Mouse (Mus musculus) midbrain, embryonic 13.5 days (tissue): Measurements from ENCODE around the gene Srms. TPM values are rescaled to one million over a fixed set of nuclear protein-coding genes. Genes with fewer than 3 reads are reported as not detected.

Source experiments
- ATAC-seq: fragments of 200-750 bp; cut with Nextera tagmentation; 2 replicates; pipeline ENCODE4 v1.8.0; 2017; ENCODE audit warnings: mild to moderate bottlenecking, moderate TSS enrichment, moderate library complexity
- H3K27ac ChIP-seq: fragments of 300-500 bp; sonication (generic); 2 replicates; pipeline ENCODE4 v1.5.1; 2015; ENCODE audit warnings: inconsistent platforms, mild to moderate bottlenecking, moderate library complexity
- H3K27me3 ChIP-seq: fragments of 300-500 bp; sonication (generic); 2 replicates; pipeline ENCODE4 v1.6.1; 2015; ENCODE audit warnings: mild to moderate bottlenecking, inconsistent platforms
- H3K36me3 ChIP-seq: fragments of 300-500 bp; sonication (generic); 2 replicates; pipeline ENCODE4 v1.6.1; 2015; ENCODE audit warnings: mild to moderate bottlenecking, inconsistent platforms
- H3K4me1 ChIP-seq: fragments of 300-500 bp; sonication (generic); replicated peaks from 2 replicates; pipeline ENCODE4 v1.6.1; 2015; ENCODE audit warnings: inconsistent platforms
- H3K4me2 ChIP-seq: fragments of 300-500 bp; sonication (generic); replicated peaks from 2 replicates; pipeline ENCODE4 v1.6.1; 2015; ENCODE audit warnings: moderate library complexity, mild to moderate bottlenecking, inconsistent platforms
- H3K4me3 ChIP-seq: fragments of 300-500 bp; sonication (generic); replicated peaks from 2 replicates; pipeline ENCODE4 v1.5.1; 2015; ENCODE audit warnings: mild to moderate bottlenecking, inconsistent platforms
- H3K9ac ChIP-seq: fragments of 300-500 bp; sonication (generic); replicated peaks from 2 replicates; pipeline ENCODE4 v1.6.1; 2015; ENCODE audit warnings: mild to moderate bottlenecking, inconsistent platforms
- H3K9me3 ChIP-seq: fragments of 300-500 bp; sonication (generic); 2 replicates; pipeline ENCODE4 v1.6.1; 2016; ENCODE audit warnings: mild to moderate bottlenecking, inconsistent platforms
- WGBS: fragments of 180-500 bp; shearing (Covaris S2); methylation state at CpG from one replicate; pipeline ENCODE4 v1.1.7; 2015; 5-methylcytosine and 5-hydroxymethylcytosine counted together
- polyA plus RNA-seq: library from polyadenylated mRNA; unstranded; fragments of >200 nt; fragmentation: Nextera tagmentation; extraction: Ambion mirVana; gene quantifications from 2 replicates; pipeline ENCODE4 v1.2.1, GENCODE M21; 2015

The Srms gene
- polyA plus RNA-seq, 1 experiment from 2014 or later = not detected

DNA sequence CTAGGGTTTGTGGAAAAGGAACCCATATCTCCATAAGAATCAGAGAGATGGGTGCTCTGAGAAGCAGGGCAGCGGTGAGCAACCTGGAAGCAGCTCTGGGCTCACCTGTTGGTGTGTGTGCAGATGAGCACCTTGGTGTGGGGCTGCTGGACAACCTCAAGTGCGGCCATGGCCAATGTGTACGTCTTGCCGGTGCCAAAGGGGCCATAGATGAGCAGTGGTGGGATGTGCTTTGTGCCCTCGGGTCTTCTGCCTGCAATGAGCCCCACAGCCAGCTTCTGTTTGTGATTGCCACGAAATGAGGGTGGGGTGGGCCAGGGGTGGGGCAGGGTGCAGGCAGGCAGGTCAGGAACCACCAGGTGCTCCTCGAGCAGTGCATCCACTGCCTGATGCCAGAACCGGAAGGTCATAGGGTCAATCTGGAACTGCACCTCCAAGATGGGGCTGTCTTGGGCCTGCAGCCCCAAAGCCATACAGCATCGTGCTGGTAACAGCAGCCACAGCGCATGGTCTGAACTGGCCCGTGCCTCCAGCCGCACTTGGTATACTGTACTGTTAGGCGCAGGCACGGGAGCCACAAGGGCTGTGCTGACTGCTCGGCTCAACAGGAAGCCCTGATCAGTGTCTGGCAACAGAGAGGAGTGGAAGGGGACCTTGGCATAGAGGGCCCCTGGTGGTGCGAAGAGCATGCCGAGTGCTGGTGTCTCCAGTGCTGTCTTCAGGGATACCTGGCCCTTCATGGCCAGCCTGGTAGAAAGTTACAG lies 24.4 kb upstream of the Srms start:
- H3K4me2 ChIP-seq = no peak overlapping the region
- H3K9me3 ChIP-seq = no peaks in the 10 kb centered on the region
- H3K4me1 ChIP-seq = peaks cover 7% of the 10 kb centered on the region; the same call in 1 of the 2 replicates
- H3K27me3 ChIP-seq = no peaks in the 10 kb centered on the region
- no peak overlapping the region for H3K27ac ChIP-seq
- no peaks in the 10 kb centered on the region for H3K36me3 ChIP-seq
- H3K9ac ChIP-seq = no peak overlapping the region
- no peak for ATAC-seq
- no peak overlapping the region for H3K4me3 ChIP-seq
- WGBS = 90% methylated on average over 17 of the region's 17 CpGs

DNA sequence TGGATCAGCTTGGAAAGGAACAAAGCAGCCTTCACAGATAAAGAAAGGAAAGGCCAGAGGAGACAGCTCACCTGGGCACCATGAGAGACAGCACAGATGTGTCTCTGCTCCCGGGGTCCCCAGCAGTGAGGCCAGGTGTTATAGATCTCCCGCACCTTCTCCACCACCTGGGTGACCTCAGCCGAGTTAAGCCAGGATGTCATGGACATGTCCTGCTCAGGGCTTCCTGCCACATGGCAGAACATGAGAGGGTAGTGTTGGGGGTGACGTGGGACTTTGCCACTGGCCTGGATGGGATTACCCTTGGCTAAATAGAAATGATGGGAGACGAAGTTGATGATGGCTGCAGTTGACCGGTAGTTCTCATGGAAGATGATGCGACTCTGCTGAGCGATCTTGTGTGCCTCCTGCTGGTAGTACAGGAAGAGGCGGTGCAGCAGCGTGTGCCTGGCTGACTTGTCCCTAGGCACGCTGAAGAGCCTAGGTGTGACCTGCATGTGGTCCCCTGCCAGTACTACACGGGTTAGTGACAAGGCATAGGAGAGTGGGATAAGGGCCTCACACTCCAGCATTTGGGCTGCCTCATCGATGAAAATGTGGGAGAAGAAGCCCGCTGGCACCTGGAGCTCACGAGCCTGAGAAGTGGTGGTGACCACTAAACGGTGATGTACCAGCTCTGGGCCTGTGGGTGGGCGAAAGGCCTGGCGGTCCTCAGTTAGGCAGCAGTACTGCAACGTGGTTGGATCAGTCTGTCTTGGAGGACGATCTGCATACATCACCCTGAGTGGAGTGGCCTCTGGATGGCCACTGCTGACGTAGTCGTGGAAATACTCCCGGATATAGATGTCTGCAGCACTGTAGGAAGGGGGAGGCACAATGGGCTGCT lies 22.9 kb upstream of the Srms start:
- Histone ChIP-seq H3K9ac (no peak overlapping the region), H3K27ac (no peak overlapping the region), H3K9me3 (no peaks in the 10 kb centered on the region), H3K4me1 (no peaks in the 10 kb centered on the region), H3K4me3 (no peak overlapping the region), H3K4me2 (no peak overlapping the region), H3K36me3 (no peaks in the 10 kb centered on the region), H3K27me3 (no peaks in the 10 kb centered on the region)
- ATAC-seq = no peak
- WGBS = 88% methylated on average over 23 of the region's 23 CpGs

DNA sequence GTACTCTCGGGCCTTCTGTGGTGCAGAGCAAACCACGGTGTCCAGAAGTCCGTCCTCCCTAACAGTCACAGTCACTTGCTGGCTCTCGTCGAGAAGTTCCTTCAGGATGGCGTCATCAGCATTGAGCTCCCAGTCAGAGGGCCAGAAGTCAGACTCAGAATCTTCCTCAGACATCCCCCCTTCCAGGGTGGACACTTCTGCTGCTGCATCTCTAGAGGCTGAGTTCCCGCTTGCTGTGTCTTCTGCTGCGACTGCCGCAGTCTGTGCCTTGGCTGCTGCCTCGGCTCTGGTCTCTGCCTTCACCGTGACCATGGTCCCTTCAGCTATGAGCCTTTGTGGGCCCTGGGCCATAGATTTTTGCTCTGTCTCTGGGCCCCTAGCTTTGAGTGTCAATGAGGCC lies 21.7 kb upstream of the Srms start:
- 93% methylated on average over 11 of the region's 11 CpGs for WGBS
- Histone ChIP-seq H3K27ac (no peak overlapping the region), H3K27me3 (no peaks in the 10 kb centered on the region), H3K9me3 (no peaks in the 10 kb centered on the region), H3K4me1 (no peaks in the 10 kb centered on the region), H3K9ac (no peak overlapping the region), H3K36me3 (no peaks in the 10 kb centered on the region), H3K4me3 (no peak overlapping the region), H3K4me2 (no peak overlapping the region)
- no peak for ATAC-seq

DNA sequence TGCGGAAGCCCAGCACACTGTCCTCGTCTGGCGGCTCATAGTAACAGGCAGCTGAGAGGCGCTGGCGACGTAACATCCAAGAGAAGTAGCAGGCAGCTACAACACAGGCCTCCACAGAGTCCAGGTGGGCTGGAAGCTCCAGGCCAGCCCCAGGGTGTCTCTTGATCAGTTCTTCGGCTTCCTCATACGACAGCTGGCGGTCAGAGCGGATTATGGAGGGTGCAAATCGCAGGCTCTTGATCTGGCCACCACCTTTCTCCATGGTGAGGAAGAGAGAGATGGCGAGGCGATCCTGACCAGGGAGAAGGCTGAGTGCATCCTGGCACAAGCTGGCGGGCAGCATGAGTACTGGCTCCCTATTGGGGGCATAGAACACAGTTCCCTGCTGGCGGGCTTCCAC lies 20.5 kb upstream of the Srms start:
- WGBS = 91% methylated on average over 15 of the region's 15 CpGs
- H3K36me3 ChIP-seq = no peaks in the 10 kb centered on the region

DNA sequence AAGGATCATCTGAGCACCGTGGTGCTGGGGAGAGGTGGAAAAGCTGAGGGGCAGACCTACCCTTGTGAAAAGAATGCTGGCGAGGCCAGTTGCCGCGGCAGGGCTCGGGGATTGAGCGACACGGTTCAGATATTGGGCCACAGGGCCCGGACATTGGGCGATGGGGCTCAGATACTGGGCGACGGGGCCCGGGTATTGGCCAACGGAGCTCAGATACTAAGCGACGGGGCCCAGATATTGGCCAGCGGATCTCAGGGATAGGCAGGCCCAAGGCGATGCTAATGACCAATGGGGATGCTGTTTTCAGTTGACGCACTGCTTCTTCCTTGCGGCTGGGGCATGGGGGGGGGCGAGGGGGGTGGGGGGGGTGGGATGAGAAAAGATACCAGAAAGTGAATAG lies 18.2 kb upstream of the Srms start:
- no peaks in the 10 kb centered on the region for H3K9me3 ChIP-seq
- no peak for ATAC-seq
- whole genome bisulfite sequencing = 75% methylated on average over 20 of the region's 20 CpGs

More for the DNA sequence above, 20.5 kb upstream of the Srms start:
- Histone ChIP-seq H3K4me1 (no peaks in the 10 kb centered on the region), H3K27ac (no peak overlapping the region), H3K9me3 (no peaks in the 10 kb centered on the region), H3K4me2 (no peak overlapping the region), H3K27me3 (no peaks in the 10 kb centered on the region), H3K4me3 (no peak overlapping the region), H3K9ac (no peak overlapping the region)
- no peak for ATAC-seq

DNA sequence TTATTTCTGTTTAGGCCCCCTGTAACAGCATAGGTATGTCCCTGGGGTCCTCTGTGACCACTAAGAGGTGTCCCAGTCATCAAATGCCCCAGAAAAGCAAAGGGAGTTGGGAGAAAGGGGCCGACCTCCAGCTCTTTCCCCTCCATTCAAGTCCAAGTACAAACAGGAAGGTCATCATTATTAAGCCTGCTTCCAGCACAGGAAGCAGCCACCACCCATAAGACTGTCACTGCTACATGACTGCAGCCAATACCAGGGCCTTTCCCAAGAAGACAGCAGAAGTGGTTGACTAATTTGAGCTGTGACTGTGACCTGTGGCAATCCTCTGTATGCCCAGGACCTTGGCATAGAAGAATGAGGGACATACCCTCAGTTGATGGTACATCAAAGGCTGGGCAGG lies 15.3 kb upstream of the Srms start:
- H3K27ac ChIP-seq = no peak overlapping the region
- no peaks in the 10 kb centered on the region for H3K9me3 ChIP-seq
- no peak for ATAC-seq
- no peaks in the 10 kb centered on the region for H3K27me3 ChIP-seq
- no peak overlapping the region for H3K4me2 ChIP-seq
- WGBS = 86% methylated on average over 1 of the region's 1 CpGs
- no peaks in the 10 kb centered on the region for H3K36me3 ChIP-seq
- no peak overlapping the region for H3K4me3 ChIP-seq
- H3K9ac ChIP-seq = no peak overlapping the region
- no peaks in the 10 kb centered on the region for H3K4me1 ChIP-seq

More for the DNA sequence above, 18.2 kb upstream of the Srms start:
- Histone ChIP-seq H3K4me2 (no peak overlapping the region), H3K36me3 (no peaks in the 10 kb centered on the region), H3K9ac (no peak overlapping the region), H3K4me3 (no peak overlapping the region), H3K4me1 (no peaks in the 10 kb centered on the region), H3K27me3 (no peaks in the 10 kb centered on the region), H3K27ac (no peak overlapping the region)

DNA sequence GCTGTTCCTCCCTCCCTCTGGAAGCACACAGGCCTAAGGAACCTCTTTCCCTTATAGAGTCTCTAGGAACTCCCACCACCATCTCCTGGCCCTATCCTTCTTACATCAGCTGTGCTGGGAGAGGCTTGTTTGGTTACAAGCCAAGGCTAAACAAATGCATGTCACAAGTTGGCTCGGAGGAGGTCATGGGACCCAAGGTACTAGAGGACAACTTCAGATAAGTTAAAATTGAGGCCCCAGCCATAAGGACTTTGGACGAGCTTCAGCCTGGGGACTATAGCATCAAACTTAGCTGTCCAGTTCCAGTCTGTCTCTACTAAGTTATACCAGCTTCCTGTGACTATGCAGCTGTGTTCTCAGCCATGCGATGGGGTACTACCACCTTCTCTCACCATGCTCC lies 14.1 kb upstream of the Srms start:
- Histone ChIP-seq H3K36me3 (no peaks in the 10 kb centered on the region), H3K9ac (no peak overlapping the region), H3K4me3 (no peak overlapping the region), H3K4me2 (no peak overlapping the region), H3K4me1 (no peaks in the 10 kb centered on the region), H3K9me3 (no peaks in the 10 kb centered on the region), H3K27ac (no peak overlapping the region), H3K27me3 (no peaks in the 10 kb centered on the region)
- no peak for ATAC-seq
- 85% methylated on average over 3 of the region's 3 CpGs for WGBS

DNA sequence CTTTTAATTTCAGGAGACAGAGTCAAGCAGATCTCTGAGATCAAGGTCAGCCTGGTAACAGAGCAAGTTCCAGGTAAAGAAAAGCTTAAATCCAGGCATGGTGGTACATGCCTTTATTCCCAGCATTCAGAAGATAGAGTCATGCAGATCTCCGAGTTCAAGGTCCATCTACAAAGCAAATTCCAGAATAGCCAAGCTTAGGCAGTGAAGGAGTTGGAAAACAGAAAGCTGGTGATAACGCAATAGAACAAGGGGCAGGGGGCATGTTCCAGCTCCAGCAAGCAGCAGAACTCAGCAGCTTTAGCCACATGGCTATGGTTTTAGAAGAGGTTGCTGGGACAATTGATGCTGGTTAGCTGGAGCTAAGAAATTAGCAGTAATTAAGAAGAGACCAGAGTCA lies 12.0 kb upstream of the Srms start:
- H3K9ac ChIP-seq = no peak overlapping the region
- H3K36me3 ChIP-seq = no peaks in the 10 kb centered on the region
- no peak overlapping the region for H3K4me2 ChIP-seq
- H3K9me3 ChIP-seq = no peaks in the 10 kb centered on the region
- WGBS = 82% methylated on average over 2 of the region's 2 CpGs
- ATAC-seq = no peak
- 0 out of 2 replicates have a peak, but pooled peaks cover 4% of the 10 kb centered on the region for H3K27me3 ChIP-seq
- no peak overlapping the region for H3K4me3 ChIP-seq
- peaks cover 6% of the 10 kb centered on the region for H3K4me1 ChIP-seq
- no peak overlapping the region for H3K27ac ChIP-seq

DNA sequence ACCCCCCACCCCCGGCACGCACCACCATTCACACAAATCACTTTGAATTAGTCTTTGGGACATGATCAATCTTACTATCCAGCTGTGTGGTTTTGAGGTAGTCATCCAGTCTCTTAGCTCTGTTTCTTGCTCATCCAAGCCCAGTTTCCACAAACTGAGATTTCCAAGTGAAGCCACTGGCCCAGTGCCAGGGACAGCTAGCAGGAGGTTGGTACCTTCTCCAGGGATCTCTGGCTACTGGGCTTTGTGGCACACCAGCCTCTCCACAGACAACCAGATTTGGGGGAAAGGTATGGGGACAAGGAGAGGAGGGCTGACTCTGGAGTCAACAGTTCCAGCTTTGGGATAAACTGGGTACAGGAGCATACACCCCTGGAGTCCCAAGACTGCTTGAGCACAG lies 7.4 kb upstream of the Srms start:
- peak overlapping the region; percentile 62 for H3K4me2 ChIP-seq
- H3K9ac ChIP-seq = peak overlapping the region; percentile 56; the same call in 1 of the 2 replicates
- H3K27ac ChIP-seq = no peak overlapping the region
- H3K4me1 ChIP-seq = peaks cover 13% of the 10 kb centered on the region
- H3K36me3 ChIP-seq = no peaks in the 10 kb centered on the region
- peaks cover 14% of the 10 kb centered on the region for H3K27me3 ChIP-seq
- H3K9me3 ChIP-seq = no peaks in the 10 kb centered on the region
- ATAC-seq = no peak
- peak overlapping the region; percentile 34 for H3K4me3 ChIP-seq
- 54% methylated on average over 2 of the region's 2 CpGs for WGBS

DNA sequence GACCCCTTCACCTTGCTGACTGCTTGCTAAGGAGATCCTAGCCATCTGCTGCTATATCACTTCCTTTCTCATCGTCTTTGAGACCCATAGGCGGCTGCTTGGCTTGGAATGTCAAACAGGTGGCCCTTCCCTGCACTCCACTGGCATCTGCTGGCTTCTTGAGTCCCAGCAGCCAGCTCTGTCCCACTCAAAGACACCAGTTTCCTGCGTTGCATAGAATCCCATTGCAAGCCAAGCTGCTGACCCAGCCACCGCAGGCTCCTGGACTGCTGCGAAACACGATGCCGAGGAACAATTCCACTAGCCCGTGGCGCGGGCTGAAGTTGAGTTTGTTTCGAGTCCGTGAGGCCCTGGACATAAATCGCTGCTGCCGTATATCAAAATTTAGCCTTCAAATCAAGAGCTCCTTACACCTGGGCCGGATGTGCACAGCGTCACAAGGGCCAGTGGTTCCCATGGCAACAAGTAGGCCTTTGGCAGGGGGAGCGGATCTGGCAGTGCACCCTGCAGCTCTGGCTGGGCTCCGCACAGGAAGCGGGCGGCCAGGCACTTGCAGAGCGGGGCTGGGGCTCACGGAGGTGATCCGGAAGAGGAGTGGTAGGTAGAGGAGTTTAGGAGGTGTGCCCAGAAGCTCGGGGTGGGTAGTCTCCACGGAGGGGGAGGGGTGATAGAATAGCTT lies 6.7 kb upstream of the Srms start, which contains the start of gene Fndc11:
Gene Fndc11 (plus strand): TSS at position 476 of the 679 bp plus-strand sequence.
- no peak within 1 kb of the TSS for H3K27ac ChIP-seq
- peaks cover 13% of the 10 kb centered on the region for H3K4me1 ChIP-seq
- WGBS = 4% methylated on average over 25 of the region's 25 CpGs
- peak within 1 kb of the TSS; percentile 56 for H3K9ac ChIP-seq
- no peaks in the 10 kb centered on the region for H3K36me3 ChIP-seq
- peak within 1 kb of the TSS; percentile 34 for H3K4me3 ChIP-seq
- H3K27me3 ChIP-seq = peaks cover 17% of the 10 kb centered on the region
- H3K4me2 ChIP-seq = peak within 1 kb of the TSS; percentile 62
- ATAC-seq = peak; percentile 88
- no peaks in the 10 kb centered on the region for H3K9me3 ChIP-seq

DNA sequence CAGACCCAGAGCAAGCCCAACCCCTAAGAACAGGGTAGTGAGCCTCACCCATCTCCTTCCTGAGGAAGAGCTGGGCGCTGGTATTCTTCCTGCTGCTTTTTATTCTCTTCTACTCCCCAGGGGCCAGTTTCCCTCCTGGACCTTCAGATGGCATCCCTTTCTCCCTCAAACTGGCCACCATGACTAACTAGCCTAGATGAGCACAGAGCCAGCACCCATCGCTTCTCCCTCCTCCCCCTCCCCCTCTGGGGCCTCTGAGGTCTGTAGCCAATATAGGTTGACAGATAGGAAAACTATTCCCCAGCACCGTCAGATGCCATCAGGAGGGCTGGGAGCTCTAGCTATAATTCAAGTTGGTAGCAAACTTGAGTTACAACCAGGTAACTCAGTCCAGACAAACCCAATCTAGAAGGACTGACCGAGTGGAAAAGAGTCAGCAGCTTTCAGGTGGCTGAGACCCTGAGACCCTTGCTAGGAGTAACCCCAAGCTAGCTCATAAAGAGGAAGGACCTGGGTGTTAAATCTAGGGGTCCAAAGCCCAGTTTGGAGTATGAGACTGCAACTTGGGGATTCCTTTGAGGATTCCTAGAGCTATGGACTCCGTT lies 6.0 kb upstream of the Srms start:
- H3K4me1 ChIP-seq = peaks cover 13% of the 10 kb centered on the region
- no peak overlapping the region for H3K4me2 ChIP-seq
- H3K9me3 ChIP-seq = no peaks in the 10 kb centered on the region
- H3K27me3 ChIP-seq = peaks cover 24% of the 10 kb centered on the region
- no peak overlapping the region for H3K27ac ChIP-seq
- no peaks in the 10 kb centered on the region for H3K36me3 ChIP-seq
- no peak overlapping the region for H3K4me3 ChIP-seq
- WGBS = 67% methylated on average over 5 of the region's 5 CpGs
- ATAC-seq = no peak
- no peak overlapping the region for H3K9ac ChIP-seq
